Mouse (Mus musculus) hindbrain, embryonic 11.5 days (tissue): ENCODE data around the gene Gm572. TPM values are rescaled to one million over a fixed set of nuclear protein-coding genes. Genes with fewer than 3 reads are reported as not detected.

Experiments
- ATAC-seq: fragments of 200-750 bp; cut with Nextera tagmentation; 2 replicates; pipeline ENCODE4 v1.8.0; 2017; ENCODE audit warnings: mild to moderate bottlenecking, moderate TSS enrichment, moderate library complexity; ENCODE audit not compliant: low FRiP score
- DNase-seq: peaks from one replicate; pipeline ENCODE4 v3.0.0-alpha.2; 2015; ENCODE audit warnings: low spot score
- H3K27ac ChIP-seq: fragments of 300-500 bp; sonication (generic); 2 replicates; pipeline ENCODE4 v1.5.1; 2014; ENCODE audit warnings: mild to moderate bottlenecking, low read depth, low read length
- H3K27me3 ChIP-seq: fragments of 300-500 bp; sonication (generic); 2 replicates; pipeline ENCODE4 v1.6.1; 2014; ENCODE audit warnings: mild to moderate bottlenecking, low read length, moderate library complexity, mixed read lengths; ENCODE audit not compliant: control insufficient read depth, insufficient read depth
- H3K36me3 ChIP-seq: fragments of 300-500 bp; sonication (generic); 2 replicates; pipeline ENCODE4 v1.6.1; 2014; ENCODE audit warnings: mild to moderate bottlenecking, low read length, moderate library complexity, mixed read lengths; ENCODE audit not compliant: control insufficient read depth, insufficient read depth
- H3K4me1 ChIP-seq: fragments of 300-500 bp; sonication (generic); replicated peaks from 2 replicates; pipeline ENCODE4 v1.6.1; 2014; ENCODE audit warnings: low read length, mixed read lengths; ENCODE audit not compliant: control insufficient read depth, insufficient read depth
- H3K4me2 ChIP-seq: fragments of 300-500 bp; sonication (generic); replicated peaks from 2 replicates; pipeline ENCODE4 v1.6.1; 2014; ENCODE audit warnings: mild to moderate bottlenecking, low read depth, low read length
- H3K4me3 ChIP-seq: fragments of 300-500 bp; sonication (generic); 2 replicates; pipeline ENCODE4 v1.5.1; 2014; ENCODE audit warnings: low read depth, low read length
- H3K9ac ChIP-seq: fragments of 300-500 bp; sonication (generic); 2 replicates; pipeline ENCODE4 v1.6.1; 2014; ENCODE audit warnings: low read depth, low read length
- H3K9me3 ChIP-seq: fragments of 300-500 bp; sonication (generic); 2 replicates; pipeline ENCODE4 v1.6.1; 2016; ENCODE audit warnings: low read length; ENCODE audit not compliant: control insufficient read depth
- WGBS: fragments of 180-500 bp; shearing (Covaris S2); extraction: QIAGEN DNeasy Blood & Tissue Kit; methylation state at CpG from one replicate; pipeline ENCODE4 v1.1.7; 2014; 5-methylcytosine and 5-hydroxymethylcytosine counted together
- polyA plus RNA-seq: library from polyadenylated mRNA; unstranded; fragments of >200 nt; fragmentation: Nextera tagmentation; extraction: Ambion mirVana; gene quantifications from 2 replicates; pipeline ENCODE4 v1.2.1, GENCODE M21; 2014

Gm572 gene
- polyA plus RNA-seq, 1 experiment from 2014 or later: not detected

- H3K4me3 ChIP-seq: no peak overlapping the region
- H3K9me3 ChIP-seq: no peaks in the 10 kb centered on the region
- ATAC-seq (no peak), DNase-seq (no peak)
- no peaks in the 10 kb centered on the region for H3K27me3 ChIP-seq
- no peak overlapping the region for H3K27ac ChIP-seq
- peaks cover 32% of the 10 kb centered on the region for H3K36me3 ChIP-seq
- H3K4me2 ChIP-seq: no peak overlapping the region
- H3K4me1 ChIP-seq: no peaks in the 10 kb centered on the region; the same call in 1 of the 2 replicates
- H3K9ac ChIP-seq: no peak overlapping the region
- 96% methylated on average over 1 of the region's 1 CpGs for WGBS
Measured at GRCm38 (mm10) chr4:148619805-148620204, 23.3 kb upstream of the Gm572 start.

GRCm38 (mm10) chr4:148620718-148621117, 22.4 kb upstream of the Gm572 start:
- Histone ChIP-seq H3K27ac (no peak overlapping the region), H3K9me3 (no peaks in the 10 kb centered on the region), H3K27me3 (no peaks in the 10 kb centered on the region), H3K9ac (no peak overlapping the region), H3K4me1 (no peaks in the 10 kb centered on the region; the same call in 1 of the 2 replicates), H3K36me3 (peaks cover 32% of the 10 kb centered on the region), H3K4me3 (no peak overlapping the region), H3K4me2 (no peak overlapping the region)
- no peak for ATAC-seq
- 98% methylated on average over 1 of the region's 1 CpGs for WGBS
- DNase-seq: no peak

- no peak overlapping the region for H3K4me3 ChIP-seq
- H3K4me2 ChIP-seq: no peak overlapping the region
- ATAC-seq (no peak), DNase-seq (no peak)
- H3K36me3 ChIP-seq: peaks cover 30% of the 10 kb centered on the region
- WGBS: 94% methylated on average over 4 of the region's 4 CpGs
- H3K9ac ChIP-seq: no peak overlapping the region
- no peak overlapping the region for H3K27ac ChIP-seq
- H3K9me3 ChIP-seq: no peaks in the 10 kb centered on the region
- no peaks in the 10 kb centered on the region for H3K27me3 ChIP-seq
- no peaks in the 10 kb centered on the region; the same call in 1 of the 2 replicates for H3K4me1 ChIP-seq
Measured at GRCm38 (mm10) chr4:148622485-148622884, 20.6 kb upstream of the Gm572 start.

GRCm38 (mm10) chr4:148623609-148624008, 19.5 kb upstream of the Gm572 start:
- no peak for DNase-seq
- Histone ChIP-seq H3K4me2 (no peak overlapping the region), H3K27ac (no peak overlapping the region), H3K4me1 (no peaks in the 10 kb centered on the region; the same call in 1 of the 2 replicates), H3K36me3 (peaks cover 28% of the 10 kb centered on the region), H3K27me3 (no peaks in the 10 kb centered on the region), H3K9ac (no peak overlapping the region), H3K9me3 (no peaks in the 10 kb centered on the region), H3K4me3 (no peak overlapping the region)
- 88% methylated on average over 4 of the region's 4 CpGs for WGBS
- no peak for ATAC-seq

GRCm38 (mm10) chr4:148625010-148625409, 18.1 kb upstream of the Gm572 start:
- Histone ChIP-seq H3K9ac (no peak overlapping the region; the same call in 1 of the 2 replicates), H3K36me3 (peaks cover 17% of the 10 kb centered on the region), H3K27me3 (no peaks in the 10 kb centered on the region), H3K9me3 (no peaks in the 10 kb centered on the region), H3K4me2 (0 out of 2 replicates have a peak overlapping the region, but pooled peaks have one; percentile 15), H3K4me1 (no peaks in the 10 kb centered on the region; the same call in 1 of the 2 replicates), H3K4me3 (peak overlapping the region; percentile 100), H3K27ac (no peak overlapping the region)
- DNase-seq: no peak
- no peak for ATAC-seq
- WGBS: 84% methylated on average over 10 of the region's 10 CpGs

- peak overlapping the region; percentile 40 for H3K4me2 ChIP-seq
- H3K9me3 ChIP-seq: no peaks in the 10 kb centered on the region
- peak overlapping the region; percentile 87 for H3K27ac ChIP-seq
- H3K36me3 ChIP-seq: peaks cover 17% of the 10 kb centered on the region
- no peaks in the 10 kb centered on the region for H3K27me3 ChIP-seq
- under 1% methylated on average over 57 of the region's 57 CpGs for WGBS
- H3K4me3 ChIP-seq: peak overlapping the region; percentile 100
- ATAC-seq: peak; percentile 71
- peak overlapping the region; percentile 100 for H3K9ac ChIP-seq
- DNase-seq: peak; percentile 77
- H3K4me1 ChIP-seq: no peaks in the 10 kb centered on the region; the same call in 1 of the 2 replicates
Measured at GRCm38 (mm10) chr4:148625756-148626622, 17.1 kb upstream of the Gm572 start.

GRCm38 (mm10) chr4:148626623-148627185, 16.4 kb upstream of the Gm572 start, which contains the start of gene Tardbp:
Gene Tardbp (minus strand): TSS chr4:148627019.
- peak within 1 kb of the TSS; percentile 87 for H3K27ac ChIP-seq
- H3K4me2 ChIP-seq: peak within 1 kb of the TSS; percentile 40
- peaks cover 13% of the 10 kb centered on the region for H3K36me3 ChIP-seq
- DNase-seq (peak; percentile 98), ATAC-seq (peak; percentile 95)
- H3K4me3 ChIP-seq: peak within 1 kb of the TSS; percentile 100
- H3K4me1 ChIP-seq: no peaks in the 10 kb centered on the region; the same call in 1 of the 2 replicates
- H3K9ac ChIP-seq: peak within 1 kb of the TSS; percentile 100
- under 1% methylated on average over 49 of the region's 51 CpGs for WGBS
- H3K9me3 ChIP-seq: no peaks in the 10 kb centered on the region
- no peaks in the 10 kb centered on the region for H3K27me3 ChIP-seq

- Histone ChIP-seq H3K4me3 (peak overlapping the region; percentile 100; the same call in 1 of the 2 replicates), H3K36me3 (peaks cover 10% of the 10 kb centered on the region), H3K27me3 (no peaks in the 10 kb centered on the region), H3K27ac (no peak overlapping the region), H3K4me2 (no peak overlapping the region), H3K4me1 (no peaks in the 10 kb centered on the region; the same call in 1 of the 2 replicates), H3K9ac (no peak overlapping the region), H3K9me3 (no peaks in the 10 kb centered on the region)
- no peak for DNase-seq
- peak; percentile 39 for ATAC-seq
- WGBS: 60% methylated on average over 3 of the region's 3 CpGs
Measured at GRCm38 (mm10) chr4:148627246-148627645, 15.9 kb upstream of the Gm572 start.
